Mouse (Mus musculus) hindbrain, embryonic 15.5 days (tissue): ENCODE results near the gene Gadd45g. TPM values are rescaled to one million over a fixed set of nuclear protein-coding genes. Genes with fewer than 3 reads are reported as not detected.

Source experiments
- ATAC-seq: fragments of 200-750 bp; cut with Nextera tagmentation; 2 replicates; pipeline ENCODE4 v1.8.0; 2017; ENCODE audit warnings: low read depth, moderate number of reproducible peaks, moderate TSS enrichment; ENCODE audit not compliant: low FRiP score
- H3K27ac ChIP-seq: fragments of 300-500 bp; sonication (generic); replicated peaks from 2 replicates; pipeline ENCODE4 v1.5.1; 2015; ENCODE audit warnings: mild to moderate bottlenecking, inconsistent platforms
- H3K27me3 ChIP-seq: fragments of 300-500 bp; sonication (generic); 2 replicates; pipeline ENCODE4 v1.6.1; 2015; ENCODE audit warnings: control low read depth, inconsistent platforms
- H3K36me3 ChIP-seq: fragments of 300-500 bp; sonication (generic); 2 replicates; pipeline ENCODE4 v1.6.1; 2015; ENCODE audit warnings: control low read depth, inconsistent platforms
- H3K4me1 ChIP-seq: fragments of 300-500 bp; sonication (generic); replicated peaks from 2 replicates; pipeline ENCODE4 v1.6.1; 2015; ENCODE audit warnings: control low read depth, inconsistent platforms
- H3K4me2 ChIP-seq: fragments of 300-500 bp; sonication (generic); 2 replicates; pipeline ENCODE4 v1.6.1; 2015; ENCODE audit warnings: moderate library complexity, mild to moderate bottlenecking, inconsistent platforms
- H3K4me3 ChIP-seq: fragments of 300-500 bp; sonication (generic); 2 replicates; pipeline ENCODE4 v1.5.1; 2015; ENCODE audit warnings: mild to moderate bottlenecking, inconsistent platforms
- H3K9ac ChIP-seq: fragments of 300-500 bp; sonication (generic); 2 replicates; pipeline ENCODE4 v1.6.1; 2015; ENCODE audit warnings: inconsistent platforms
- H3K9me3 ChIP-seq: fragments of 300-500 bp; sonication (generic); 2 replicates; pipeline ENCODE4 v1.6.1; 2016; ENCODE audit warnings: control low read depth, inconsistent platforms
- WGBS: fragments of 180-500 bp; shearing (Covaris S2); methylation state at CpG from one replicate; pipeline ENCODE4 v1.1.7; 2015; 5-methylcytosine and 5-hydroxymethylcytosine counted together
- polyA plus RNA-seq: library from polyadenylated mRNA; unstranded; fragments of >200 nt; fragmentation: Nextera tagmentation; extraction: Ambion mirVana; gene quantifications from 2 replicates; pipeline ENCODE4 v1.2.1, GENCODE M21; 2015

Gene Gadd45g
- polyA plus RNA-seq, 1 experiment from 2014 or later: 57.9 TPM

GRCm38 (mm10) chr13:51846868-51847793 lies 653 bp downstream of the Gadd45g start:
- Histone ChIP-seq H3K4me1 (peaks cover 58% of the 10 kb centered on the region), H3K27me3 (peaks cover 15% of the 10 kb centered on the region), H3K4me3 (peak overlapping the region; percentile 55), H3K9me3 (no peaks in the 10 kb centered on the region), H3K9ac (peak overlapping the region; percentile 59), H3K4me2 (peak overlapping the region; percentile 100), H3K27ac (peak overlapping the region; percentile 87), H3K36me3 (no peaks in the 10 kb centered on the region)
- under 1% methylated on average over 63 of the region's 63 CpGs for WGBS
- peak; percentile 43 for ATAC-seq

- Histone ChIP-seq H3K27me3 (peaks cover 16% of the 10 kb centered on the region), H3K9ac (peak overlapping the region; percentile 59), H3K4me3 (peak overlapping the region; percentile 55), H3K36me3 (no peaks in the 10 kb centered on the region), H3K27ac (peak overlapping the region; percentile 87), H3K9me3 (no peaks in the 10 kb centered on the region), H3K4me2 (peak overlapping the region; percentile 100), H3K4me1 (peaks cover 54% of the 10 kb centered on the region)
- ATAC-seq: peak; percentile 49
- WGBS: under 1% methylated on average over 31 of the region's 31 CpGs
These were observed 1.6 kb downstream of the Gadd45g start for GRCm38 (mm10) chr13:51847979-51848480.

DNA sequence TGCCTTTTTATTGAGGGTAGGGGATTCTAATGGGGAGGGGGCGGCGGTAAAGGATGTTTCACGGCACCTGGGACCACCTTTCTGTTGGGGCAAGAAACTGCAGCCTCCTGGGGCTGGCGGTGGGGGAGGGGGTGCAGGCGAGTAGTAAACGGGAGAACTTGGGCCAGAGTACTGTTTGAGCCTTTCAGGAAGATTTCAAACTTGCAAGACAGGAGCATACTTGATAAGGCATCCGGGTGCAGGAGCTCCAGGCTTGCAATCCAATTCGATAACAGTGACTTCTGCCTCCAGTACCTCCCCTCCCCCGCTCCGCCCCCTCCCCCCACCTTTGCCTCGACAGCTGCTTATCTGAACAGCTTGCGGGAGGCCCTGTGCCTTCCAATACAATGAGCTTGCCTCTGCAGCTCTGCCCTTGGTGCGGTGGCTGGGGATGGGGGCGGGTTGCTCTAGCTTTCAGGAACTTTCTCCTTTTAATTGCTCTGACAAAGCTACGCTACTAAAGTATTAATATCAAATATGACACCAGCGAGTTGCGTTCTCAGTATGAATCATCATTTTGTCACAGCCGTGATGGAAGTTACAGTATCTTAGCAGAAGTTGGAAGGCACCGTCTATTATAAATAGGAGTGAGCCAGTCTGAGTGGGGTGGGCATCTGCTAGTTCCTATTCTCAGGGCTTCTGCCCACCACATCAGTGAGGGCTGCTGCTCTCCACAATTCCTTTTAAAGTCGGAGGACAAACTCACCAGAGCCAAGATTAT lies 2.2 kb downstream of the Gadd45g start:
- Histone ChIP-seq H3K36me3 (no peaks in the 10 kb centered on the region), H3K9me3 (no peaks in the 10 kb centered on the region), H3K27me3 (peaks cover 11% of the 10 kb centered on the region), H3K27ac (peak overlapping the region; percentile 87), H3K4me1 (peaks cover 58% of the 10 kb centered on the region), H3K9ac (peak overlapping the region; percentile 59), H3K4me3 (peak overlapping the region; percentile 55), H3K4me2 (peak overlapping the region; percentile 100)
- ATAC-seq: no peak
- under 1% methylated on average over 18 of the region's 20 CpGs for WGBS

DNA sequence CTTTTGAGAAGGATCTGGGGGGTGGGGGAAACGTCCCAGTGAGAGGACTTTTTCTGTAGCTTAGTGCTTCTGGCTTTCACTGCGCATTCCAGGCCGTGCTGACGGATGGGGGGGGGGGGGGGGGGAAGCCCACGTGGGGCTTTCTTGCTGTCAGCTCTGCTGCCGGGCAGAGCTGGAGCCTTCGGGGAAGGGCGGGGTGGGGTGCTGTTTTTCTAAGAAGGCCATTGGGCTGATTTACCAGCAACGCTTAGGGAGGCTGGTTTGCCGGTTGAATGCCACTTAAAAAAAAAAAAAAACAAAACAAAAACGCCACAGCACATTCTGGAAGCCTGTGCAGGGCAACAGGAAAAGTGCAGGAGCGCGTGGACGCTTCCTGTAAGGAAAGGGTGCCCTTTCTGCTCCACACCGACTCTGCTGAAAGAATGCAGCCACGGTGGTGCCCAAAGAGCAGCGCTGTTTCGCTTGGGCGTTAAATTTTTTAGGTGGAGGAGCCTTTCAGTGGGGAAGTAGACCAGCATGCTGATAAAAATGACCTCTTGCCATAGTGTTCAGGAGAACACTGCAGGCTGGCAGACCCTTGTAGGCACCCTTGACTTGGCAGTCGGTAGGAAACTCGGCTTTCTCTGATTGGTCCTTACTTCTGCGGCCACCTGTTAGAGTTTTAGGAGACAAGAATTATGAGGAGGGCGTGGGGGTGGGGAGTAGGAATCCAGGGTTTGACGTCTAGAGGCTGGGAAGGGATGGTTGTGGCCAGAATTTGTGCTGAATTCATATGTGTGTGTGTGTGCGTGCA lies 3.0 kb downstream of the Gadd45g start:
- no peak overlapping the region for H3K9ac ChIP-seq

GRCm38 (mm10) chr13:51850565-51850964 lies 4.1 kb downstream of the Gadd45g start:
- H3K4me1 ChIP-seq: peaks cover 55% of the 10 kb centered on the region
- H3K9me3 ChIP-seq: no peaks in the 10 kb centered on the region
- H3K36me3 ChIP-seq: no peaks in the 10 kb centered on the region
- no peak overlapping the region for H3K9ac ChIP-seq
- 65% methylated on average over 1 of the region's 1 CpGs for WGBS
- H3K27me3 ChIP-seq: peaks cover 8% of the 10 kb centered on the region; the same call in 1 of the 2 replicates
- H3K4me3 ChIP-seq: no peak overlapping the region
- H3K4me2 ChIP-seq: no peak overlapping the region
- no peak for ATAC-seq
- H3K27ac ChIP-seq: no peak overlapping the region

More for the DNA sequence above, 3.0 kb downstream of the Gadd45g start:
- peaks cover 8% of the 10 kb centered on the region; the same call in 1 of the 2 replicates for H3K27me3 ChIP-seq
- peak overlapping the region; percentile 87 for H3K27ac ChIP-seq
- peak overlapping the region; percentile 100 for H3K4me2 ChIP-seq
- peak overlapping the region; percentile 55 for H3K4me3 ChIP-seq
- H3K4me1 ChIP-seq: peaks cover 61% of the 10 kb centered on the region
- no peaks in the 10 kb centered on the region for H3K9me3 ChIP-seq
- no peaks in the 10 kb centered on the region for H3K36me3 ChIP-seq
- 5% methylated on average over 25 of the region's 25 CpGs for WGBS
- no peak for ATAC-seq

- Histone ChIP-seq H3K4me3 (no peak overlapping the region), H3K27me3 (peaks cover 8% of the 10 kb centered on the region; the same call in 1 of the 2 replicates), H3K4me1 (peaks cover 39% of the 10 kb centered on the region), H3K36me3 (no peaks in the 10 kb centered on the region), H3K9me3 (no peaks in the 10 kb centered on the region), H3K4me2 (no peak overlapping the region), H3K9ac (no peak overlapping the region), H3K27ac (no peak overlapping the region)
- 33% methylated on average over 7 of the region's 7 CpGs for WGBS
- no peak for ATAC-seq
These were observed 6.2 kb downstream of the Gadd45g start for GRCm38 (mm10) chr13:51852560-51853190.

DNA sequence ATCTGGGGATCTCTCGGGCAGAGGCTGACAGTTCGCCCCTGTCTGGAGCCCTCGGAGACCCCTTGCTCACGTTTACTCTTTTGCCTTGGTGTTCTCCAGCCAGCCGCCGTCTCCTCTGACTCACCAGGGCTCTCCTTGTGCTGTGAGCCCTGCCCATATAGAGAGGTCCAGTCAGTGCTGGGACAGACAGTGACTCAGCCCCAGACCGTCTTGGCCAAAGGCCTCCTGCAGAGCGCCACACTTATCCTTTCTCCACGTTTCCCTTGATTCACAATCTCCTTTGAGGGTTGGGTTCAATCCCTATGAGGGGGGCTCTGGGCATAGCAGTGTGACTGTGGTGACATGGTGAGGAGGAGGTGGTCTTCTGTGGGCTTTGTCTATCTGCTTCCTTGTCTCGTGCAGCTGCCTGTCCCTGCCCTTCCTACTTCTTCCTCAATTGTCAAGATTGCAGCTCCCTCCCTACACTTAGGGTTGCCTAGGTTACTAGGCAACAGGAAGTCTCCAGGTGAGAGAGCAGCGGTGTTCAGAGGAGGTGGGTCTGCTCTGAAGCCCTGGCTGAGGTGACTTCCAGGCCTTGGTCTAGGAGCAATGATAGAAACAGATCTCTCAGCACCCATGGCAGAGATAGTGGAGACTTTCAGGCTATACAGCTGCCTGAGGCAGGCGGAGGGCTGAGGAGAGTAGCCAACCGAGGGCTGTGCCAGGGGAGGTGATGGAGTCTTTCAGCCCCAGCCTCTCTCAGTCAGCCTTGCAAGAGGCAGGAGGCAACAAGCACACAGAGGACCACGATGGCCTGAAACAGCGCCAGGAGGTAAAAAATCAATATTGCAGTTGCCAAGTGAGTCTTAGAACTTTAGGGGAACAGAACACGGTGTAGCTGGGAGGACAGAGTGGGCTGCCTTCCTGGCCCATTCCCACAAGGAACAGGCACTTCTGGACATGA lies 7.1 kb downstream of the Gadd45g start:
- Histone ChIP-seq H3K4me3 (no peak overlapping the region), H3K27me3 (peaks cover 8% of the 10 kb centered on the region; the same call in 1 of the 2 replicates), H3K4me2 (no peak overlapping the region), H3K36me3 (no peaks in the 10 kb centered on the region), H3K27ac (no peak overlapping the region), H3K4me1 (peaks cover 30% of the 10 kb centered on the region), H3K9ac (no peak overlapping the region; the same call in 1 of the 2 replicates), H3K9me3 (no peaks in the 10 kb centered on the region)
- 19% methylated on average over 16 of the region's 16 CpGs for WGBS
- peak; percentile 35; the same call in 1 of the 2 replicates for ATAC-seq

- no peaks in the 10 kb centered on the region for H3K9me3 ChIP-seq
- 79% methylated on average over 5 of the region's 5 CpGs for WGBS
- peaks cover 7% of the 10 kb centered on the region; the same call in 1 of the 2 replicates for H3K27me3 ChIP-seq
- H3K4me3 ChIP-seq: no peak overlapping the region
- ATAC-seq: no peak
- no peak overlapping the region for H3K9ac ChIP-seq
- H3K36me3 ChIP-seq: no peaks in the 10 kb centered on the region
- H3K4me1 ChIP-seq: peaks cover 15% of the 10 kb centered on the region
- H3K27ac ChIP-seq: no peak overlapping the region
- no peak overlapping the region for H3K4me2 ChIP-seq
These were observed 9.1 kb downstream of the Gadd45g start for GRCm38 (mm10) chr13:51855584-51855983.

DNA sequence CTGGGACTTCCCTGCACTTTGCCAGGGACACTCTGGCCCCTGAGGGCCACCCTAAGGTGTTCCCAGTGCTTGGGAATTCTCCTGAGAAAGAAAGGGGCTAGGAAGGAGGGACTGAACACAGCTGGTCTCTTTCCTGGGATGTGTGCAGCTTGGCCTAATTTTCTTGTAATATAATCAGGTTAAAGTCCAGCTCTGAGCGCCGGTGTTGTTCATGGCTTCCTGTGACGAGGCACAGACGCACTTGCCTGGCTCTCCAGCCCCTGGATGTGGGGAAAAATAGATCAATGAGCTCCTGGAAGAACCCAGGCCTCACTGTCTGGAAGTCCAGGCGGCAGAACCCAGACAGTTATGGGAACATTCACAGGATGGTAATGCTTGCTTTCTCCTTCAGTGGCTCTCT lies 10.7 kb downstream of the Gadd45g start:
- WGBS: 72% methylated on average over 5 of the region's 5 CpGs
- Histone ChIP-seq H3K9me3 (no peaks in the 10 kb centered on the region), H3K4me2 (no peak overlapping the region), H3K36me3 (no peaks in the 10 kb centered on the region), H3K4me1 (peaks cover 15% of the 10 kb centered on the region), H3K27ac (no peak overlapping the region), H3K4me3 (no peak overlapping the region), H3K9ac (no peak overlapping the region), H3K27me3 (peaks cover 1% of the 10 kb centered on the region; the same call in 1 of the 2 replicates)
- no peak for ATAC-seq

- no peak for ATAC-seq
- Histone ChIP-seq H3K4me3 (no peak overlapping the region), H3K27me3 (no peaks in the 10 kb centered on the region), H3K9ac (no peak overlapping the region), H3K36me3 (no peaks in the 10 kb centered on the region), H3K9me3 (no peaks in the 10 kb centered on the region), H3K4me2 (no peak overlapping the region), H3K27ac (no peak overlapping the region), H3K4me1 (peaks cover 6% of the 10 kb centered on the region)
- WGBS: 51% methylated on average over 4 of the region's 4 CpGs
These were observed 12.0 kb downstream of the Gadd45g start for GRCm38 (mm10) chr13:51858475-51858874.
